Mouse (Mus musculus): ENCODE measurements at regions not wholly inside any gene's neighbourhood (a gene's known extent, or its start where the extent isn't known, plus 50 kb on each side); places are given as distances from the start of the nearest gene placed in this dataset.

DNA sequence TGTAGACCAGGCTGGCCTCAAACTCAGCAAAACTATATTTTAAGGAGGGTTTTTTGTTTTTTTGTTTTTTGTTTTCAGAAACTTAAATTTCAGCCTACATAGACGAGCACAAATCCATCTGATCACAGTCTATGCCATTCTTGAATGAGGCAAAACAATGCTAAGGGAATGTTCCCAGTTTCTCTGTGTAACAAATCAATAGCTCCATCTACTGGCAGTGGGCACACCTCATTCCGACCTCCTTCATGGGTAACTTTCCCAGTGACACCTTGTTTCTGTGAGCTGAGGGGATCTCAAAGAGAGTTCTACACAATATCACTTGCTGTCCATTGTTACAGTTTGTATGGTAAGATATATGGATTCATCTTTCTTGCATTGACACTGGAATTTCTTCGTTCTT lies 1327.4 kb downstream of the Gm37988 start:
- Histone ChIP-seq H3K4me3 (replicated peaks; ENCODE audit: low read length) (no peak overlapping the region), H3K36me3 (ENCODE audit: control insufficient read depth, insufficient read depth, low read length) (no peaks in the 10 kb centered on the region), H3K9ac (ENCODE audit: low read depth, low read length, severe bottlenecking) (no peak overlapping the region), H3K27ac (replicated peaks; ENCODE audit: low read depth, low read length) (no peak overlapping the region), H3K4me2 (replicated peaks; ENCODE audit: low read depth, low read length, severe bottlenecking) (no peak overlapping the region), H3K9me3 (ENCODE audit: control insufficient read depth, low read length) (no peaks in the 10 kb centered on the region), H3K27me3 (ENCODE audit: control insufficient read depth, insufficient read depth, low read length) (no peaks in the 10 kb centered on the region), H3K4me1 (ENCODE audit: control insufficient read depth, insufficient read depth, low read length) (no peaks in the 10 kb centered on the region)
- DNase-seq (ENCODE audit: low spot score) (peak; percentile 7), ATAC-seq (ENCODE audit: low FRiP score, low read depth) (no peak)
- 14% methylated on average over 3 of the region's 3 CpGs for whole genome bisulfite sequencing
- TF ChIP-seq POLR2A (IDR thresholded peaks at IDR 0.05; ENCODE audit: borderline replicate concordance, extremely low read depth, insufficient read depth, insufficient read length), result no peak

DNA sequence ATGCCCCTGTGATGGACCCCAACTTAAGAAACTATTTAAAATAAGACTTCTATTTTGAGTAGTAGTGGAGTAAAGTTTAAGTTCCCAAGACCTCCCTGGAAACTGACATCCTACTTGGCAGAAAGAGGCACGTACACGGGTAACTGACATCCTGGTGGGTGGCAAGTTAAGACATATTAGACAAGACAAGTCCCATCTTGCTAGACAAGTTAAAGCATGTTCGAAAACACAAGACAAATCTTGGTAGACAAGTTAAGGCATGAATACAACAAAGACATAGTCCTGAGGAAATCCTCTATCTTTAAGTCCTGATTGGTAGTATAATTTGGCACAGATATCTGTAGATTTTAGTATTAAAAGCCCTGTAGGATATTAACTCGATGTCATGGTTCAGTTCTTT lies 1332.6 kb downstream of the Gm37988 start:
- ATAC-seq (ENCODE audit: low FRiP score, low read depth), result no peak
- no peaks in the 10 kb centered on the region for H3K27me3 ChIP-seq (ENCODE audit: control insufficient read depth, insufficient read depth, low read length)
- no peak overlapping the region for H3K9ac ChIP-seq (ENCODE audit: low read depth, low read length, severe bottlenecking)
- no peaks in the 10 kb centered on the region for H3K4me1 ChIP-seq (ENCODE audit: control insufficient read depth, insufficient read depth, low read length)
- H3K9me3 ChIP-seq (ENCODE audit: control insufficient read depth, low read length), result no peaks in the 10 kb centered on the region
- H3K4me2 ChIP-seq (replicated peaks; ENCODE audit: low read depth, low read length, severe bottlenecking), result no peak overlapping the region
- H3K27ac ChIP-seq (replicated peaks; ENCODE audit: low read depth, low read length), result no peak overlapping the region
- no peaks in the 10 kb centered on the region for H3K36me3 ChIP-seq (ENCODE audit: control insufficient read depth, insufficient read depth, low read length)
- DNase-seq (ENCODE audit: low spot score), result no peak
- 80% methylated on average over 4 of the region's 4 CpGs for WGBS
- TF ChIP-seq POLR2A (IDR thresholded peaks at IDR 0.05; ENCODE audit: borderline replicate concordance, extremely low read depth, insufficient read depth, insufficient read length), result no peak
- H3K4me3 ChIP-seq (replicated peaks; ENCODE audit: low read length), result no peak overlapping the region

DNA sequence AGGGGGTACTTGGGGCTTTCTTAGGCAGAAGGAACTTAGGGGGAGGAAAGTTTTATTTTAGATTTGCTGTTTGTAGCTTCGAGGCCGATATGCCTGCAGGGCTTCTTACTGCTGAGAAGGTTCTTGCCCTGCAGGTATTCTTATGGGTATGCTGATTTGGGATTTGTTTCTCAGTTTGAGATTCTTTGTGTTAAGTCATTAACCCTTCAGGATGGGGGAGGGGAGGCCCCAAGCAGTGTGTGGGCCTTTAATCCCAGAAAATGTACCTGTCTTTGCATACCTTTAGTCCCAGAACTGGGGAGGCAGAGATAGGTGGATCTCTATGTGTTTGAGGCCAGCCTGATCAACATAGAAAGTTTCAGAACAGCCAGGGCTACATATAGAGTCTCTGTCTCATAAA lies 1335.1 kb downstream of the Gm37988 start:
- Histone ChIP-seq H3K27ac (replicated peaks; ENCODE audit: low read depth, low read length) (no peak overlapping the region), H3K36me3 (ENCODE audit: control insufficient read depth, insufficient read depth, low read length) (no peaks in the 10 kb centered on the region), H3K4me3 (replicated peaks; ENCODE audit: low read length) (no peak overlapping the region), H3K4me2 (replicated peaks; ENCODE audit: low read depth, low read length, severe bottlenecking) (no peak overlapping the region), H3K9ac (ENCODE audit: low read depth, low read length, severe bottlenecking) (no peak overlapping the region), H3K4me1 (ENCODE audit: control insufficient read depth, insufficient read depth, low read length) (no peaks in the 10 kb centered on the region), H3K9me3 (ENCODE audit: control insufficient read depth, low read length) (no peaks in the 10 kb centered on the region), H3K27me3 (ENCODE audit: control insufficient read depth, insufficient read depth, low read length) (no peaks in the 10 kb centered on the region)
- DNase-seq (ENCODE audit: low spot score) (no peak), ATAC-seq (ENCODE audit: low FRiP score, low read depth) (no peak)
- no peak for TF ChIP-seq POLR2A (IDR thresholded peaks at IDR 0.05; ENCODE audit: borderline replicate concordance, extremely low read depth, insufficient read depth, insufficient read length)
- WGBS, result 61% methylated on average over 2 of the region's 2 CpGs

DNA sequence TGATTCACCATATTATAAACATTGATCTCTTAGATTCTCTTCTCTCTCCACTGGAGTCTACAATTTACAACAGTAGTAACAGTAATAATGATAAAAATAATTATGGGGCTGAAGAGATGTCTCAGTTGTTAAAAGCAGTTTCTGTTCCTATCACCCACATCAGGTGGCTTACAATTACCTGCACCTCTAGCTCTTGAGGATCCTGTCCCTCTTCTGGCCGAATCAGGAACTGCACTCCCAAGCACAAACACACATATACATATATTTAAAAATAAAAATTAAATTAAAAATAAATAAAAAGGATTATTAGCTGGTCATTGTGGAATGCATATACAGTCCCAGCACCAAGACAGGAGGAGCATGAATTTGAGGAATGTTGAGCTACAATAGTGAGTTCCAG lies 1336.2 kb downstream of the Gm37988 start:
- Histone ChIP-seq H3K9ac (ENCODE audit: low read depth, low read length, severe bottlenecking) (no peak overlapping the region), H3K36me3 (ENCODE audit: control insufficient read depth, insufficient read depth, low read length) (no peaks in the 10 kb centered on the region), H3K27me3 (ENCODE audit: control insufficient read depth, insufficient read depth, low read length) (no peaks in the 10 kb centered on the region), H3K4me2 (replicated peaks; ENCODE audit: low read depth, low read length, severe bottlenecking) (no peak overlapping the region), H3K27ac (replicated peaks; ENCODE audit: low read depth, low read length) (no peak overlapping the region), H3K9me3 (ENCODE audit: control insufficient read depth, low read length) (no peaks in the 10 kb centered on the region), H3K4me1 (ENCODE audit: control insufficient read depth, insufficient read depth, low read length) (no peaks in the 10 kb centered on the region), H3K4me3 (replicated peaks; ENCODE audit: low read length) (no peak overlapping the region)
- TF ChIP-seq POLR2A (IDR thresholded peaks at IDR 0.05; ENCODE audit: borderline replicate concordance, extremely low read depth, insufficient read depth, insufficient read length), result no peak
- ATAC-seq (ENCODE audit: low FRiP score, low read depth) (no peak), DNase-seq (ENCODE audit: low spot score) (no peak)
- WGBS, result 70% methylated on average over 1 of the region's 1 CpGs

DNA sequence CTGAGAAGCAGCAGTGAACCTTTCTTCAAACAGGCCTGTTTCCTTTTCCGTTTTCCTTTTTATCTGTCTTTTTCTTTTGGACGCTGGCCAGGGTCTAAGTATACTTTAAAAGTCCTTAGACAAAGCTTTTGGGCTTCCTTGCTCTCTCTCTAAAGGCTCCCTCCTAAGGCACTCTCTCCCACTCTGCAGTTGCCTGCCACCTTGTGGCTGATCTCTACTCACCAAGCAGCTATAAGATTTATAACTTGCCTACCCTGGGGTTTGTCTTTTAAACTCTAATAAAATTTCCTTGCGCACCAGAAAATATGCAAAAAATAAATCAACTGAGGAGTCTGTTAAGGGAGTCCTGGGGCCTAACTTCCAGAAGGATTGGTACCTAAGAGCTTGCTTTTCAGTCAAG lies 1344.7 kb downstream of the Gm37988 start:
- Histone ChIP-seq H3K36me3 (ENCODE audit: control insufficient read depth, insufficient read depth, low read length) (no peaks in the 10 kb centered on the region), H3K4me2 (replicated peaks; ENCODE audit: low read depth, low read length, severe bottlenecking) (no peak overlapping the region), H3K27ac (replicated peaks; ENCODE audit: low read depth, low read length) (no peak overlapping the region), H3K9me3 (ENCODE audit: control insufficient read depth, low read length) (no peaks in the 10 kb centered on the region), H3K27me3 (ENCODE audit: control insufficient read depth, insufficient read depth, low read length) (no peaks in the 10 kb centered on the region), H3K4me3 (replicated peaks; ENCODE audit: low read length) (no peak overlapping the region), H3K4me1 (ENCODE audit: control insufficient read depth, insufficient read depth, low read length) (no peaks in the 10 kb centered on the region), H3K9ac (ENCODE audit: low read depth, low read length, severe bottlenecking) (no peak overlapping the region)
- TF ChIP-seq POLR2A (IDR thresholded peaks at IDR 0.05; ENCODE audit: borderline replicate concordance, extremely low read depth, insufficient read depth, insufficient read length), result no peak
- 25% methylated on average over 3 of the region's 3 CpGs for WGBS
- ATAC-seq (ENCODE audit: low FRiP score, low read depth) (no peak), DNase-seq (ENCODE audit: low spot score) (peak; percentile 14)

Data from limb, embryonic 14.5 days (tissue).